Mouse (Mus musculus) hindbrain, embryonic 11.5 days (tissue): Measurements from ENCODE around the gene Gm21988. TPM values are rescaled to one million over a fixed set of nuclear protein-coding genes. Genes with fewer than 3 reads are reported as not detected.

Source experiments
- ATAC-seq: fragments of 200-750 bp; cut with Nextera tagmentation; 2 replicates; pipeline ENCODE4 v1.8.0; 2017; ENCODE audit warnings: mild to moderate bottlenecking, moderate TSS enrichment, moderate library complexity; ENCODE audit not compliant: low FRiP score
- DNase-seq: peaks from one replicate; pipeline ENCODE4 v3.0.0-alpha.2; 2015; ENCODE audit warnings: low spot score
- H3K27ac ChIP-seq: fragments of 300-500 bp; sonication (generic); 2 replicates; pipeline ENCODE4 v1.5.1; 2014; ENCODE audit warnings: mild to moderate bottlenecking, low read depth, low read length
- H3K27me3 ChIP-seq: fragments of 300-500 bp; sonication (generic); 2 replicates; pipeline ENCODE4 v1.6.1; 2014; ENCODE audit warnings: mild to moderate bottlenecking, low read length, moderate library complexity, mixed read lengths; ENCODE audit not compliant: control insufficient read depth, insufficient read depth
- H3K36me3 ChIP-seq: fragments of 300-500 bp; sonication (generic); 2 replicates; pipeline ENCODE4 v1.6.1; 2014; ENCODE audit warnings: mild to moderate bottlenecking, low read length, moderate library complexity, mixed read lengths; ENCODE audit not compliant: control insufficient read depth, insufficient read depth
- H3K4me1 ChIP-seq: fragments of 300-500 bp; sonication (generic); replicated peaks from 2 replicates; pipeline ENCODE4 v1.6.1; 2014; ENCODE audit warnings: low read length, mixed read lengths; ENCODE audit not compliant: control insufficient read depth, insufficient read depth
- H3K4me2 ChIP-seq: fragments of 300-500 bp; sonication (generic); replicated peaks from 2 replicates; pipeline ENCODE4 v1.6.1; 2014; ENCODE audit warnings: mild to moderate bottlenecking, low read depth, low read length
- H3K4me3 ChIP-seq: fragments of 300-500 bp; sonication (generic); 2 replicates; pipeline ENCODE4 v1.5.1; 2014; ENCODE audit warnings: low read depth, low read length
- H3K9ac ChIP-seq: fragments of 300-500 bp; sonication (generic); 2 replicates; pipeline ENCODE4 v1.6.1; 2014; ENCODE audit warnings: low read depth, low read length
- H3K9me3 ChIP-seq: fragments of 300-500 bp; sonication (generic); 2 replicates; pipeline ENCODE4 v1.6.1; 2016; ENCODE audit warnings: low read length; ENCODE audit not compliant: control insufficient read depth
- WGBS: fragments of 180-500 bp; shearing (Covaris S2); extraction: QIAGEN DNeasy Blood & Tissue Kit; methylation state at CpG from one replicate; pipeline ENCODE4 v1.1.7; 2014; 5-methylcytosine and 5-hydroxymethylcytosine counted together
- polyA plus RNA-seq: library from polyadenylated mRNA; unstranded; fragments of >200 nt; fragmentation: Nextera tagmentation; extraction: Ambion mirVana; gene quantifications from 2 replicates; pipeline ENCODE4 v1.2.1, GENCODE M21; 2014

Gm21988 gene
- polyA plus RNA-seq, 1 experiment from 2014 or later: 11.6 TPM

DNA sequence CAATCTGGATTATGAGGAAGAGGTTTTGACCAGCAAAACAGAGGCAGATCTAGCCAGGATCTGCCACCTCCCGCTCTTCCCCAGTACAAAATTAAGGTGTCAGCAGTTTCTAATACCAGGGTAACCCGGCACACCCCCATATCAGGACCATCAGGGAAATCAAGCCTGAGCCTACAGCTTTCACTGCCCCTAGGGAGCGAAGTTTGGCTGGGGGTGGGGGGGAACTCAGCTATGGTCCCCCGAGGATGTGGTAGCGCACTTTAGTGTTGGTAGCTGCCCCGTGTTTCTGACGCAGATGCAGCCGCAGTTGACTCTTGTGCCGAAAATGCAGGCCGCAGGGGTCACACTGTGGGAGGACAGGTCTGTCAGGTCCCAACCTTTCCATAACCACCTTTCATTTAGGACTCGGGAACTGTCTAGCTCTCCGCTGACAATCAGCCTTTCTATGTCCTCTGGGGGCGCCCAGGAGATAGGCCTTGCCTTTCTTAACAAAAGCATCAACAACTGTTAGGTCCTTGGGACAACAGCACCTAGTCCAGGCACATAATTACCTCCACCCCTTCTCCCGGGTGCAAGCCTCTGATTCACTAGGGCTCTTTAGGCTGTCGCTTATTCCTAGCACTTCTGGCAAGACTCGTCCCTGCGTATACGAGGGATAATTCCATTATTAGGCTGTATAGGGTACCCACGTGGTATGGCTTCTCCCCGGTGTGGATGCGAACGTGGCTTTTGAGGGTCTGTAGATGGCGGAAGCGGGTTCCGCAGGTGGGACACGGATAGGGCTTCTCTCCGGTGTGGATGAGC, 13.6 kb downstream of the Gm21988 start:
- Histone ChIP-seq H3K4me2 (peak overlapping the region; percentile 9; the same call in 1 of the 2 replicates), H3K4me1 (peaks cover 7% of the 10 kb centered on the region; the same call in 1 of the 2 replicates), H3K9ac (peak overlapping the region; percentile 9; the same call in 1 of the 2 replicates), H3K27ac (no peak overlapping the region), H3K4me3 (peak overlapping the region; percentile 10), H3K9me3 (no peaks in the 10 kb centered on the region), H3K27me3 (peaks cover 51% of the 10 kb centered on the region), H3K36me3 (no peaks in the 10 kb centered on the region)
- 20% methylated on average over 27 of the region's 27 CpGs for WGBS
- peak; percentile 37 for DNase-seq
- no peak for ATAC-seq

DNA sequence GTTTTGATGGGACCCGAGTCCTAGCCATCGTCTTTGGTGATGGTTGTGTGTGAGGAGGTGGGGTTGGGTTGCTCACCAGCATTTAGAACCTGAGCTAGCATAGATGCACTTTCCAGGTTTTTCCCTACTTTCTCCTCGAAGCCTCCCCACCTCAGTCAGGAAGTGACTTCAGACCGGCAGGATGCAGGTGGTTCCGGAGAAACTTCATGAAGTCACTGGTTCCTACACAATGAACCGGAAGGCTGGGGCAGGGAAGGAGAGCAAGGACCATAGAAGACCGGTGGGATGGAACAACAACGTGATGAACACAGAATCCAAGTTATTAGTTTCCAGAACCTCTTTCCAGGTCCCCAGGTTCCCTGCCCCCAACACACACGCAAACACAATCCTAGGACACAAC, 15.9 kb downstream of the Gm21988 start:
- DNase-seq (no peak), ATAC-seq (no peak)
- Histone ChIP-seq H3K9ac (no peak overlapping the region), H3K36me3 (no peaks in the 10 kb centered on the region), H3K9me3 (no peaks in the 10 kb centered on the region), H3K4me1 (0 out of 2 replicates have a peak, but pooled peaks cover 3% of the 10 kb centered on the region), H3K27me3 (peaks cover 35% of the 10 kb centered on the region), H3K4me2 (no peak overlapping the region), H3K4me3 (no peak overlapping the region), H3K27ac (no peak overlapping the region)
- 86% methylated on average over 9 of the region's 9 CpGs for WGBS

DNA sequence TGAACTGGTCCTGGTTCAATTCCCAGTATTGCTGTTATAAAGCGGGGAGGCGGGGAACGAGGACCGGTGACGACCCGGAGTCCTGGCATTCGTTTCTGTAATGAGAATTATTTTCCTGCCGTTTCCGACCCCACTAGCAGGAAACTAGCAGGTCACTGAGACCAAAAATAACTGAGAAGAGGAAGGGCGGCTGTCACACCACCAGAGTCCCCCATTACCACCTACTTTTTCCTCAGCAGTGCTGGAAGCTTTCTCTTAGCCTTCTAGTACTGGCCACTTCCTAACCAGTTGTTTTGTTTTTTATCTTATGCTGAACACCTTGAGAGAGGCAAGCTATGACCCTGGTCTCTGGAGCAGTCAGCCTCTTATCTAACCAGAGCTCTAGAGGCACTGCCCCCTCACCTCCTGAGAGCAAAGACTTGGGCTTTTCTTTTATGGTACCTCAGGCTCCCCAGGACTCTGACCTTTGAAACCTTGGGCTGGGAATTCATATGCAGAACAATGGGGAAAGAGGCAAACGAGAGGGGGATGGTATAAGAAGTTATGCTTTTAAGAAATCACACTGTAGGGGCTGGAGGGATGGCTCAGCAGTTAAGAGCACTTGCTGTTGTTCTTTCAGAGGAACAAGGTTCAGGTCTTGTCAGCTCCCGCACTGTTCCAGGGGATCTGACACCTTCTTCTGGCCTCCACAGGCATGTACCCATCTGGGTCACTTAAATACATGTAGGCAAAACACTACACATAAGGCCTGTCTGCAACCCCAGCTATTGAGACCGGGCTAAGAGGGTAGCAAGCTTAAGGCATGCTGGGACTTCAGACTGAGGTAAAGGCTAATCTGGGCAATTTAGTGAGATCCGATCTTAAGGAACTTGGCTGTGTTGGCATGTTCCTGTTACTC, 17.8 kb downstream of the Gm21988 start:
- 0 out of 2 replicates have a peak, but pooled peaks cover 5% of the 10 kb centered on the region for H3K4me1 ChIP-seq
- peaks cover 19% of the 10 kb centered on the region for H3K27me3 ChIP-seq
- H3K9ac ChIP-seq: peak overlapping the region; percentile 72
- H3K9me3 ChIP-seq: no peaks in the 10 kb centered on the region
- WGBS: 11% methylated on average over 14 of the region's 14 CpGs
- H3K36me3 ChIP-seq: no peaks in the 10 kb centered on the region
- peak overlapping the region; percentile 60 for H3K27ac ChIP-seq
- DNase-seq (no peak), ATAC-seq (no peak)
- H3K4me2 ChIP-seq: peak overlapping the region; percentile 63
- peak overlapping the region; percentile 52 for H3K4me3 ChIP-seq

DNA sequence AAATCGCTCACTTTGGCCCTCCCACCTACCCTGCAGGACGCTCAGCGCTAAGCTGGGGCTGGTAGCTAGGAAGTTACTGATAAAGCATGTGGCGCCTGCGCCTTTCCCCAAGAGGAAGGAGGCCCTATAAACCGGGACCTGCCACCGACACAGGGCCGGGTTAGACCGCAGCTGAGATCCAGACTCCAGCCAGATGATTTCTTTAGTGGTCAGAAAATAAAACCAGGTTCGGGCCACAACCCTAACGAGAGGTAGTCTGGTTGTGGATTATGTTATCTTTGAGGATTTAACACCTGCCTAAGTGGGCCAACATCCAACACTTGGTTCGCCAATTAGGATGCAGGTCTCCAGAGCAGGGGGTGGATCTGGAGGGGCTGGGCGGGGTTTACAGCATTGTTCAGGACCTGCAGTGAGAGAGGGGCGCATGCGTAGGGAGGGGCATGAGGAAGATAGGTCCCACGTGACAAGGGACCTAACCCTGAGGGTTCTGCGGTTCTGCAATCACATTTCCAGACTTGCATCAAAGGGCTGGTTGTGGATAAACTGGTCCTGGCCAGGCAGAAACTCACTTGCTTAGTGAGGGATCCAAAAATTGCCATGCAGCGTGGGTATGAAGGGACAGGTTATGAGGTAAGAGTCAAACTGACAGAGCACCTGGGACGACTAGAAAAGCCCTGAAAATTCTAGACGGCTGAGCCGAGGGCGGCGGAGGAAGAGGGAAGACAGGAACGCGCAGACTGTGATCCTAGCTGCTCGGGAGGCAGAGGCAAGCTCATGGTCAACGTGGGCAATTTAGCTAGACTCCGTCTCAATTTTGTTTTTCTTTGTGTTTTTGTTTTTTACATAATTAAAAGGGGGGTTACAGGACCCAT, 18.7 kb downstream of the Gm21988 start, which contains the start of gene Slc16a13:
Gene Slc16a13, minus strand, starts transcription at position 334 of the 872 bp plus-strand sequence.
- WGBS: under 1% methylated on average over 28 of the region's 28 CpGs
- H3K9me3 ChIP-seq: no peaks in the 10 kb centered on the region
- peaks cover 18% of the 10 kb centered on the region for H3K27me3 ChIP-seq

DNA sequence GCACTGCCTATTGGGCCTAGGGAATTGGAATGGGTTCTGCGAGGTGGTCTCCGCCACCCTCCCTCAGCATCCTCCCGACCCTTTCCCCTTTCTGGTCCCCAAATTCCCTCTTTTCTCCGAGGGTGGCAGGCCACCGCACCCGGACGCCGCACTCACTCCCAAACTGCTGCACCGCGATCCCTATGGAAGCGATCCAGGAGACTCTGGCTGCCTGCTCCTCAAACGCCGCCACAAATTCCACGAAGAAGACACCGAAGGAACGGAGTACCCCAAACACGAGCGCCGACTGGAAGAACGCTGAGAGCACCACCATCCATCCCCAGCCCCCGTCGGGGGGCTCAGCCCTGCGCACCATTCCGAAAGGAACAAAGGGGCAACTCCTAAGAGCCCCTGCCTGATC, 19.3 kb downstream of the Gm21988 start:
- H3K4me3 ChIP-seq: peak overlapping the region; percentile 52
- peak overlapping the region; percentile 63 for H3K4me2 ChIP-seq
- WGBS: under 1% methylated on average over 24 of the region's 24 CpGs
- 0 out of 2 replicates have a peak, but pooled peaks cover 5% of the 10 kb centered on the region for H3K4me1 ChIP-seq
- no peaks in the 10 kb centered on the region for H3K9me3 ChIP-seq
- DNase-seq: no peak
- H3K27me3 ChIP-seq: peaks cover 19% of the 10 kb centered on the region
- no peak for ATAC-seq
- no peaks in the 10 kb centered on the region for H3K36me3 ChIP-seq
- peak overlapping the region; percentile 76 for H3K9ac ChIP-seq
- peak overlapping the region; percentile 74 for H3K27ac ChIP-seq

More for the DNA sequence above, 18.7 kb downstream of the Gm21988 start, which contains the start of gene Slc16a13:
- Histone ChIP-seq H3K4me3 (peak within 1 kb of the TSS; percentile 52), H3K9ac (peak within 1 kb of the TSS; percentile 76), H3K4me1 (0 out of 2 replicates have a peak, but pooled peaks cover 5% of the 10 kb centered on the region), H3K36me3 (no peaks in the 10 kb centered on the region), H3K27ac (peak within 1 kb of the TSS; percentile 74), H3K4me2 (peak within 1 kb of the TSS; percentile 63)
- ATAC-seq: peak; percentile 97
- DNase-seq: peak; percentile 97

DNA sequence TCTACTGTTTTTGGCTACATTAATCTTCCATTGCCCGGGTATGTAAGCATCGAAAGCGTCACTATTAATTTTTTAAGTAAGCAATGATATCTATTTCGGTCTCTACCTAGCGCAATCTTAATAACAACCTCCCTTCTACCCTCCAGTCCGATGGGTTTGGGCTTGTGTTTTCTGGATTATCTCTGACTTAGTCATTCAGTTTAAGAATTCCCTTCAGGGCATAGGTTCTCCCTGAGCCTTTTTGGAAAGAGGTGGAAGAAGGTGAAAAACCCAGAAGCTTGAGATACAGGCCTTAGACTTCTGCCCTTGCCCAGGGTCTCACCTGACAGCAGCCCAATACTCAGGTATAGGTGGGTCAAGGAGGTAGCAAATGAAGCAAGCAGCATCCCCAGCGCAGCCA, 19.8 kb downstream of the Gm21988 start:
- Histone ChIP-seq H3K9ac (peak overlapping the region; percentile 76), H3K27me3 (peaks cover 21% of the 10 kb centered on the region), H3K36me3 (no peaks in the 10 kb centered on the region), H3K4me1 (peaks cover 5% of the 10 kb centered on the region; the same call in 1 of the 2 replicates), H3K27ac (no peak overlapping the region), H3K4me3 (peak overlapping the region; percentile 52), H3K4me2 (peak overlapping the region; percentile 63), H3K9me3 (no peaks in the 10 kb centered on the region)
- no peak for DNase-seq
- 63% methylated on average over 7 of the region's 7 CpGs for WGBS
- no peak for ATAC-seq

DNA sequence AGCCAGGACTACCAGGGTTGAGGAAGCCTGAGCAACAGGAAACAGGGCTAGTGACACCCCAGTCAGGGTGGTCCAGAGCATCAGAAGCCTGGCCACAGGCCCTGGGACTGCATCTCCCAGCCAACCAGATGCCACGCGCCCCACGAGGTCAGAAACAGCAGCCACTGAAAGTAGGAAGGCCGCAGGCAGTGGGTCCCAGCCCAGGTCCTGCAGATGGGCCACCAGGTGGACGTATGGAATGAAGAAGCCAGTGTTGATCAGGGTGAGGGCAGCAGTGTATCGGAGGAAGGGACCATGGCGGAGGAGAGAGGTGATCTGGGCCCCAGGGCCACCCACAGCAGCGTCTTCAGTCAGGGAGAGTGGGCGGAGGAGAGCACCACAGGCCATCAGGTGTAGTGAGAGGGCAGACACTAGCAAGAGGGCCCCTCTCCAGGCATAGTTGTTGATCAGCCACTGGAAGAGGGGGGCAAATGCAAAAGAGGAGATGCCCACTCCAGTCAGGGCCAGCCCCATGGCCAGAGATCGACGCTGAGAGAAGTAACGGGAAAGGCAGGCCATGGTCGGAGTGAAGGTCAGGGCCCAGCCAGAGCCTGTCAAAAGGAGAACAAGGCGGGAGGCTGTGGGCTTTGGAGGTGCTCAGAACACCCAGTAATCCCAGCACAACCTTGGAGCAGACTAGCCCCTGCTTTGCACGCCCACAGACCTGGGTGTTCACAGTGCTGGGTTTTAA, 20.7 kb downstream of the Gm21988 start:
- WGBS: 87% methylated on average over 15 of the region's 15 CpGs
- Histone ChIP-seq H3K36me3 (no peaks in the 10 kb centered on the region), H3K4me2 (no peak overlapping the region; the same call in 1 of the 2 replicates), H3K4me3 (no peak overlapping the region), H3K27me3 (peaks cover 30% of the 10 kb centered on the region), H3K27ac (no peak overlapping the region), H3K4me1 (peaks cover 11% of the 10 kb centered on the region; the same call in 1 of the 2 replicates), H3K9me3 (no peaks in the 10 kb centered on the region), H3K9ac (no peak overlapping the region)
- DNase-seq: no peak
- no peak for ATAC-seq
